Mouse (Mus musculus) brain, adult 10 weeks (tissue): ENCODE data around the gene Olfr1166. TPM values are rescaled to one million over a fixed set of nuclear protein-coding genes. Genes with fewer than 3 reads are reported as not detected.

ENCODE experiments used
- polyA plus RNA-seq: library from polyadenylated mRNA; stranded (reverse); fragments of 350-450 nt; fragmentation: Illumina TruSeq; extraction: RNeasy Lipid Tissue Mini Kit (QIAGEN cat#74804); gene quantifications from one replicate; pipeline ENCODE4 v1.2.3, GENCODE M21; 2015; ENCODE audit warnings: low read depth, low replicate concordance

The Olfr1166 gene
- not detected for polyA plus RNA-seq

DNA sequence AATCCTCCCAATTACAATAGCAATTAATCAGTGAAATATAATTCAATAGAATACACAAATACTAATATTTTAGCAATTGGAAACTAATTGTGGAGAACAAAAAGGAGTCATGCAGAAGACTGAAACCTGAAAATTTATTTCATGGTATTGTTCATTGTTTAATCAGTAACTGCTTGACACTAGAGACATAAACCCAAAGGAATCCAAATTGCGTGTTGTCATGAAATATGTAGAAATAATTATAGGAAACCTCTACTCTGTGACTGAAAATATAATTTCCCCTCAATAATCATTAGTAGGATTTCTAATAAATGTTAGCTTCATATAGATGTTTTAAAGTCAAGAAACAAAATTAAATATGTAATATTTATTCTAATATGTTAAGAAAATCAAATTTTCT is at the start of gene Olfr1166:
TSS of gene Olfr1166 (minus strand) at position 101 of the 400 bp plus-strand sequence.

DNA sequence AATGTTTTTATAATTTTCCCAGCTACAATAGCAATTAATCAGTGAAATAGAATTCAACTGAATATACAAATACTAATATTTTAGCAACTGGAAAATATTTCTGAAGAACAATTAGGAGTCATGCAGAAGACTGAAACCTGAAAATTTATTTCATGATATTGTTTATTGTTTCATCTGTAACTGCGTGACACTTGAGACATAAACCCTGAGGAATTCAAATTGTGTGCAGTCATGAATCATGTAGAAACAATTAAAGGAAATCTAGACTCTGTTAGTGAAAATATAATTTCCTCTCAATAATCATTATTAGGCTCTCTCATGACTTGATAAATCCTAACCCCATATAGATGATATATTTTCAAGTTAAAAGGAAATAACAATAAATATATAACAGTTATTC is 27.0 kb upstream of the Olfr1166 start, which contains the start of gene Olfr1167:
TSS of gene Olfr1167 (minus strand) at position 101 of the 400 bp plus-strand sequence.

DNA sequence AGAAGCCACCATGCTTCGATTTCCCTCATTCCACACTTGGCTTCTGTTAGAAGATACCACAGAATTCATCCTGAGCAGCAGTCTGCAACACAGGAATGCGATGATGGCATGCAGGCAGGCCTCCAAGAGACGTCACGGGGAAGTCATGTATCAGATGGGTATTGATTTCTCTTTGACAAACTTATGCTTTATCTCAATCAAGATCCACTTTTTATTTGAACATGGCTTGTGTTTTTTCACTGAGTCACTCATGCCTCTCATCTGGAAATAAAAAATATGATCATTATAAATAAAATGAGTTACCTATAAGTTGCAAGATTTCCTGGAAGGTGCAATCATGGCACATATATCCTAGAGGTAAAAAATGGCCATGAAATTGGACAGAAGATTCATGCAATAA is 34.2 kb downstream of the Olfr1166 start, which contains the start of gene Olfr1164:
TSS of gene Olfr1164 (minus strand) at position 101 of the 400 bp plus-strand sequence.

Other genes with a start within 250 kb of the Olfr1166 start
- not detected for gene Olfr1153, start 233.3 kb downstream of the Olfr1166 start, polyA plus RNA-seq
- gene Olfr1154, start 223.1 kb downstream of the Olfr1166 start, polyA plus RNA-seq = not detected
- not detected for gene Olfr1155, start 183.1 kb downstream of the Olfr1166 start, polyA plus RNA-seq
- gene Olfr1156, start 175.2 kb downstream of the Olfr1166 start, polyA plus RNA-seq = not detected
- gene Olfr1157, start 160.0 kb downstream of the Olfr1166 start, polyA plus RNA-seq = not detected
- not detected for gene Olfr74, start 153.6 kb downstream of the Olfr1166 start, polyA plus RNA-seq
- gene Olfr1158, start 138.2 kb downstream of the Olfr1166 start, polyA plus RNA-seq = not detected
- gene Olfr1160, start 120.0 kb downstream of the Olfr1166 start, polyA plus RNA-seq = not detected
- gene Olfr1161, start 105.5 kb downstream of the Olfr1166 start, polyA plus RNA-seq = not detected
- not detected for gene Olfr73, start 90.6 kb downstream of the Olfr1166 start, polyA plus RNA-seq
- gene Olfr1162, start 77.1 kb downstream of the Olfr1166 start, polyA plus RNA-seq = not detected
- not detected for gene Olfr1163, start 56.4 kb downstream of the Olfr1166 start, polyA plus RNA-seq
- gene Olfr1164, start 34.3 kb downstream of the Olfr1166 start, polyA plus RNA-seq = not detected
- gene Olfr1167, start 26.9 kb upstream of the Olfr1166 start, polyA plus RNA-seq = not detected
- gene Olfr1168, start 53.6 kb upstream of the Olfr1166 start, polyA plus RNA-seq = not detected
- gene Olfr1170, start 100.1 kb upstream of the Olfr1166 start, polyA plus RNA-seq = not detected
- not detected for gene Olfr1173, start 151.6 kb upstream of the Olfr1166 start, polyA plus RNA-seq
- not detected for gene Olfr1174-ps, start 186.9 kb upstream of the Olfr1166 start, polyA plus RNA-seq
- gene Olfr1175-ps, start 198.9 kb upstream of the Olfr1166 start, polyA plus RNA-seq = not detected
- gene Olfr1176, start 208.4 kb upstream of the Olfr1166 start, polyA plus RNA-seq = not detected
- not detected for gene Olfr1177-ps, start 218.2 kb upstream of the Olfr1166 start, polyA plus RNA-seq